Mouse (Mus musculus) telencephalon, adult 2 months (tissue): ENCODE measurements at regions not wholly inside any gene's neighbourhood (a gene's known extent, or its start where the extent isn't known, plus 50 kb on each side); places are given as distances from the start of the nearest gene placed in this dataset.

Experiments used
- DNase-seq: peaks from one replicate; pipeline ENCODE4 v3.0.0-alpha.2; 2011; ENCODE audit warnings: low read depth, low spot score

GRCm38 (mm10) chr2:12033518-12034322 is 256.0 kb downstream of the Ankrd16 start:
- DNase-seq, result no peak

GRCm38 (mm10) chr2:12034323-12034585 is 256.6 kb downstream of the Ankrd16 start:
- no peak for DNase-seq

GRCm38 (mm10) chr2:12049386-12049785 is 252.3 kb downstream of the Itga8 start:
- DNase-seq, result peak; percentile 34

GRCm38 (mm10) chr2:12049972-12050371 is 251.8 kb downstream of the Itga8 start:
- peak; percentile 45 for DNase-seq

GRCm38 (mm10) chr2:12053404-12054164 is 248.1 kb downstream of the Itga8 start:
- peak; percentile 21 for DNase-seq

GRCm38 (mm10) chr2:12054165-12054500 is 247.6 kb downstream of the Itga8 start:
- DNase-seq, result no peak
